Mouse (Mus musculus): ENCODE measurements around the gene Pop7. TPM values are rescaled to one million over a fixed set of nuclear protein-coding genes. Genes with fewer than 3 reads are reported as not detected.

Gene Pop7
- polyA plus RNA-seq, 1 experiment from 2014 or later: 57.8 TPM

DNA sequence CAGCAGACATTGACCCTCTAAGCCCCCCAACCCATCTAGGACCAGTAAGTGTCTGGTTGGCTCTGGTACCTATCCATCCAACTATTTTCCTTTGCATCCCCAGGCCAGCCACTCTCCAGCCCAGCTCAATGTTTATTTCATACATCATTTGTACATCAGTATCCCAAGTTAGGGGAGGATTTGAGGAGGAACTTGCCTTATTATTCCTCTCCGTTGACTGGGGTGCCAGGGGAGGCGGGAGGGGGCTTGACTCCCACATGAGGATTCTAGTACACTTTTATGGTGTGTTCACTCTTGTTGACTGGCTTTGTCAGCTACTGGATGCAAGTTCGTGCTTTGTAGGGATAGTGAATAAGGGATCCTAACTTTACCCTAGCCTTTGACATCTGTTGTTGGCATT is 9.4 kb upstream of the Pop7 start:
- Histone ChIP-seq H3K4me1 (ENCODE audit: control insufficient read depth, insufficient read depth, low read length) (peaks cover 18% of the 10 kb centered on the region), H3K36me3 (ENCODE audit: control insufficient read depth, insufficient read depth, low read length) (peaks cover 8% of the 10 kb centered on the region; the same call in 1 of the 2 replicates), H3K4me2 (replicated peaks; ENCODE audit: low read depth, low read length) (peak overlapping the region; percentile 84), H3K27me3 (ENCODE audit: control insufficient read depth, insufficient read depth, low read length) (no peaks in the 10 kb centered on the region), H3K27ac (ENCODE audit: low read depth, low read length) (no peak overlapping the region), H3K4me3 (ENCODE audit: low read length) (peak overlapping the region; percentile 84), H3K9ac (ENCODE audit: low read depth, low read length) (peak overlapping the region; percentile 99; the same call in 1 of the 2 replicates), H3K9me3 (ENCODE audit: control insufficient read depth, low read length) (no peaks in the 10 kb centered on the region)
- WGBS: 51% methylated on average over 3 of the region's 3 CpGs
- ATAC-seq (ENCODE audit: low FRiP score, low TSS enrichment): no peak

DNA sequence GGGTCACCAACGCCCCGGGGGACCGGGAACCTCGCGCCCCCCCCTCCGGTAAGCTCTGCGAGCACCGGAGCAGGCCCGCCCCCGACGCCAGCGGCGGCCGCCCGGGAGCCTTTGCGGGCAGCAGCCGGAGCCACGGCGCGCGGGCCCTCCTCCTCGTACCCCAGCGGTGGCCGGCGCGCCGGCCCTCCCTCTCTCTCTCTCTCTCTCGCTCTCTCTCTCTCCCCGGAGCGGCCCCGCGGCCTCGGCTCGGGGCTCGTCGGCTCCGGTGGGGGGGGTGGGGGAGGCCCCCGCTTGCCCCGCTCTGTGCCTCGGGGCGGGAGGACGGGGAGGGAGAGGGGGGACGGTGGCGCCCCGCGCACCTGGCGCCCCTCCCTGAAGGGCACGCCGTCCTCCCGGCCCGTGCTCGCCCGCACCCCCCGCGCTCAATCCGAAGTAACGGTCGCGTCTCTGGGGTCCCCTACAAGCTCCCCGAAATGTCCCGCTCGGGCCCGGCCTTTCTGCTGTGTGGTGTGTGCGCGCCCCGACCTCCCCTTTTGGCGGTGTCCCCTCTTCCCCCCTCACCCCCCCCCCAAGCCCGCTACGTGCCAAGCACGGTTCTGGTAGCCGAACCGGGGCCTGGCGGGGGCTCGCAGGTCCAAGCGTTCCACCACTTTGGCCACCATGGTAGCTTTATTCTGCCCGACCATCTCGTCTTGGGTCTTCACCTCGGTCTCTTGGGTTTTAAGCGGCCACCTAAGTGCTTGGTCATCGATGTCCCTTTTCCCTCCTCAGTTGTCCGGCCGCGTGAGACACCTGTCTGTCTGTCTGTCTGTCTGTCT is 8.5 kb upstream of the Pop7 start:
- Histone ChIP-seq H3K4me1 (ENCODE audit: control insufficient read depth, insufficient read depth, low read length) (peaks cover 18% of the 10 kb centered on the region), H3K27ac (ENCODE audit: low read depth, low read length) (peak overlapping the region; percentile 74; the same call in 1 of the 2 replicates), H3K4me3 (ENCODE audit: low read length) (peak overlapping the region; percentile 84), H3K4me2 (replicated peaks; ENCODE audit: low read depth, low read length) (peak overlapping the region; percentile 84), H3K36me3 (ENCODE audit: control insufficient read depth, insufficient read depth, low read length) (peaks cover 8% of the 10 kb centered on the region; the same call in 1 of the 2 replicates), H3K9me3 (ENCODE audit: control insufficient read depth, low read length) (no peaks in the 10 kb centered on the region), H3K9ac (ENCODE audit: low read depth, low read length) (peak overlapping the region; percentile 99), H3K27me3 (ENCODE audit: control insufficient read depth, insufficient read depth, low read length) (no peaks in the 10 kb centered on the region)
- ATAC-seq (ENCODE audit: low FRiP score, low TSS enrichment): peak; percentile 46
- WGBS: under 1% methylated on average over 45 of the region's 83 CpGs

GRCm38 (mm10) chr5:137510014-137510501 is 7.7 kb upstream of the Pop7 start:
- H3K27me3 ChIP-seq (ENCODE audit: control insufficient read depth, insufficient read depth, low read length): no peaks in the 10 kb centered on the region
- H3K27ac ChIP-seq (ENCODE audit: low read depth, low read length): peak overlapping the region; percentile 74; the same call in 1 of the 2 replicates
- peaks cover 8% of the 10 kb centered on the region; the same call in 1 of the 2 replicates for H3K36me3 ChIP-seq (ENCODE audit: control insufficient read depth, insufficient read depth, low read length)
- peak overlapping the region; percentile 84 for H3K4me3 ChIP-seq (ENCODE audit: low read length)
- peak; percentile 84 for ATAC-seq (ENCODE audit: low FRiP score, low TSS enrichment)
- H3K9ac ChIP-seq (ENCODE audit: low read depth, low read length): peak overlapping the region; percentile 99
- H3K4me2 ChIP-seq (replicated peaks; ENCODE audit: low read depth, low read length): peak overlapping the region; percentile 84
- 2% methylated on average over 30 of the region's 52 CpGs for WGBS
- H3K9me3 ChIP-seq (ENCODE audit: control insufficient read depth, low read length): no peaks in the 10 kb centered on the region
- peaks cover 18% of the 10 kb centered on the region for H3K4me1 ChIP-seq (ENCODE audit: control insufficient read depth, insufficient read depth, low read length)

- no peak for ATAC-seq (ENCODE audit: low FRiP score, low TSS enrichment)
- no peaks in the 10 kb centered on the region for H3K27me3 ChIP-seq (ENCODE audit: control insufficient read depth, insufficient read depth, low read length)
- 83% methylated on average over 6 of the region's 6 CpGs for WGBS
- peaks cover 10% of the 10 kb centered on the region for H3K4me1 ChIP-seq (ENCODE audit: control insufficient read depth, insufficient read depth, low read length)
- H3K27ac ChIP-seq (ENCODE audit: low read depth, low read length): no peak overlapping the region
- no peak overlapping the region for H3K4me3 ChIP-seq (ENCODE audit: low read length)
- H3K4me2 ChIP-seq (replicated peaks; ENCODE audit: low read depth, low read length): no peak overlapping the region
- H3K9me3 ChIP-seq (ENCODE audit: control insufficient read depth, low read length): no peaks in the 10 kb centered on the region
- H3K36me3 ChIP-seq (ENCODE audit: control insufficient read depth, insufficient read depth, low read length): peaks cover 6% of the 10 kb centered on the region; the same call in 1 of the 2 replicates
- H3K9ac ChIP-seq (ENCODE audit: low read depth, low read length): no peak overlapping the region
Measured at GRCm38 (mm10) chr5:137504041-137504440, 1.7 kb upstream of the Pop7 start.

GRCm38 (mm10) chr5:137502667-137503110 is 371 bp upstream of the Pop7 start:
- Histone ChIP-seq H3K27ac (ENCODE audit: low read depth, low read length) (peak overlapping the region; percentile 65), H3K9me3 (ENCODE audit: control insufficient read depth, low read length) (no peaks in the 10 kb centered on the region), H3K36me3 (ENCODE audit: control insufficient read depth, insufficient read depth, low read length) (peaks cover 6% of the 10 kb centered on the region; the same call in 1 of the 2 replicates), H3K4me2 (replicated peaks; ENCODE audit: low read depth, low read length) (peak overlapping the region; percentile 52), H3K9ac (ENCODE audit: low read depth, low read length) (peak overlapping the region; percentile 80; the same call in 1 of the 2 replicates), H3K27me3 (ENCODE audit: control insufficient read depth, insufficient read depth, low read length) (no peaks in the 10 kb centered on the region), H3K4me1 (ENCODE audit: control insufficient read depth, insufficient read depth, low read length) (peaks cover 10% of the 10 kb centered on the region), H3K4me3 (ENCODE audit: low read length) (peak overlapping the region; percentile 50)
- WGBS: 0% methylated on average over 30 of the region's 30 CpGs
- ATAC-seq (ENCODE audit: low FRiP score, low TSS enrichment): peak; percentile 89

DNA sequence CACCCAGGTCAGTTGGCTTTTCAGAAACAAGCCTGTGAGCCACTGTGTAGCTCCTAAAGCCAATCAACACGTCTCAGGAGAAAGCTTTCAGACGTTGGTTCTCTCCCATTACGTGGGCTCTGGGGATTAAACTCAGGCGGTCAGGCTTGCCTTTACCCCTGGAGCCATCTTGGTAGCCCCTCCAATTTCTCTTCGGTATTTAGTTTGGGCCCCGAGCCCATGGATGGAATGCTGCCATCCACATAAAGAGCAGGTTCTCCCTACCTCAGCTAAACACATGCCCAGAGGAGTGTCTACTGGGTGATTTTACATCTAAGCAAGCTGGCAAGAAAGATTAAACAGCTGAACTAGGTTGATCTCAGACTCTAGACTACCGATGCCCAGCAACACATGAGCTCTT is 2.1 kb downstream of the Pop7 start:
- no peak overlapping the region for H3K4me3 ChIP-seq (ENCODE audit: low read length)
- peaks cover 10% of the 10 kb centered on the region for H3K4me1 ChIP-seq (ENCODE audit: control insufficient read depth, insufficient read depth, low read length)
- H3K4me2 ChIP-seq (replicated peaks; ENCODE audit: low read depth, low read length): no peak overlapping the region
- WGBS: 90% methylated on average over 7 of the region's 7 CpGs
- H3K27me3 ChIP-seq (ENCODE audit: control insufficient read depth, insufficient read depth, low read length): no peaks in the 10 kb centered on the region
- peaks cover 6% of the 10 kb centered on the region; the same call in 1 of the 2 replicates for H3K36me3 ChIP-seq (ENCODE audit: control insufficient read depth, insufficient read depth, low read length)
- ATAC-seq (ENCODE audit: low FRiP score, low TSS enrichment): no peak
- H3K9me3 ChIP-seq (ENCODE audit: control insufficient read depth, low read length): no peaks in the 10 kb centered on the region
- no peak overlapping the region for H3K9ac ChIP-seq (ENCODE audit: low read depth, low read length)
- H3K27ac ChIP-seq (ENCODE audit: low read depth, low read length): no peak overlapping the region

DNA sequence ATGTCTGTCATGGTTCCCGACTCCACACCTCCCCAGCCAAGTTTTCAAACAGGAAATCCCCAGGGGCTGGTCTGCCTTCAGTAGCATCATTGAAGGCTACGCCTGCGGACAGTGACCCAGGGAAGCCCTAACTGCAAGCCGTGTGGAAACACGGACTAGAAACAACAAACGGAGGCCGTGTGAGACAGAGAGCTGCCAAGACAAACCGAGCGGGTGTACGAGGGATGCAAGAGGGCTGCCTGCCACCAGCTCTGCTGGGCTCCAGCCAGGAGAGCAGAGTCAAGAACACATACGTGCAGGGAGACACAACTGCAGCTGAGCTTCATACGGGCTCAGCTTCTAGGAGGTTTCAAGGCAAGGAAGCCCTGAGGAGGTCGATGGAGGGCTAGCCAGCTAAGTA is 8.5 kb downstream of the Pop7 start:
- no peak for ATAC-seq (ENCODE audit: low FRiP score, low TSS enrichment)
- 56% methylated on average over 13 of the region's 13 CpGs for WGBS
- no peaks in the 10 kb centered on the region for H3K27me3 ChIP-seq (ENCODE audit: control insufficient read depth, insufficient read depth, low read length)
- H3K9me3 ChIP-seq (ENCODE audit: control insufficient read depth, low read length): no peaks in the 10 kb centered on the region
- H3K4me1 ChIP-seq (ENCODE audit: control insufficient read depth, insufficient read depth, low read length): peaks cover 4% of the 10 kb centered on the region; the same call in 1 of the 2 replicates
- no peak overlapping the region for H3K4me3 ChIP-seq (ENCODE audit: low read length)
- H3K4me2 ChIP-seq (replicated peaks; ENCODE audit: low read depth, low read length): no peak overlapping the region
- no peaks in the 10 kb centered on the region for H3K36me3 ChIP-seq (ENCODE audit: control insufficient read depth, insufficient read depth, low read length)
- H3K9ac ChIP-seq (ENCODE audit: low read depth, low read length): no peak overlapping the region
- H3K27ac ChIP-seq (ENCODE audit: low read depth, low read length): no peak overlapping the region

- Histone ChIP-seq H3K9ac (ENCODE audit: low read depth, low read length) (no peak overlapping the region), H3K9me3 (ENCODE audit: control insufficient read depth, low read length) (no peaks in the 10 kb centered on the region), H3K4me3 (ENCODE audit: low read length) (no peak overlapping the region), H3K4me2 (replicated peaks; ENCODE audit: low read depth, low read length) (no peak overlapping the region), H3K4me1 (ENCODE audit: control insufficient read depth, insufficient read depth, low read length) (peaks cover 4% of the 10 kb centered on the region; the same call in 1 of the 2 replicates), H3K36me3 (ENCODE audit: control insufficient read depth, insufficient read depth, low read length) (no peaks in the 10 kb centered on the region), H3K27ac (ENCODE audit: low read depth, low read length) (no peak overlapping the region), H3K27me3 (ENCODE audit: control insufficient read depth, insufficient read depth, low read length) (0 out of 2 replicates have a peak, but pooled peaks cover under 1% of the 10 kb centered on the region)
- WGBS: 36% methylated on average over 4 of the region's 4 CpGs
- no peak for ATAC-seq (ENCODE audit: low FRiP score, low TSS enrichment)
Measured at GRCm38 (mm10) chr5:137491559-137491958, 10.8 kb downstream of the Pop7 start.

GRCm38 (mm10) chr5:137487616-137488015 is 14.7 kb downstream of the Pop7 start:
- 85% methylated on average over 7 of the region's 7 CpGs for WGBS
- no peak for ATAC-seq (ENCODE audit: low FRiP score, low TSS enrichment)
- Histone ChIP-seq H3K4me1 (ENCODE audit: control insufficient read depth, insufficient read depth, low read length) (peaks cover 4% of the 10 kb centered on the region; the same call in 1 of the 2 replicates), H3K4me2 (replicated peaks; ENCODE audit: low read depth, low read length) (no peak overlapping the region), H3K4me3 (ENCODE audit: low read length) (no peak overlapping the region), H3K27ac (ENCODE audit: low read depth, low read length) (no peak overlapping the region), H3K27me3 (ENCODE audit: control insufficient read depth, insufficient read depth, low read length) (0 out of 2 replicates have a peak, but pooled peaks cover 8% of the 10 kb centered on the region), H3K9ac (ENCODE audit: low read depth, low read length) (no peak overlapping the region), H3K36me3 (ENCODE audit: control insufficient read depth, insufficient read depth, low read length) (no peaks in the 10 kb centered on the region), H3K9me3 (ENCODE audit: control insufficient read depth, low read length) (no peaks in the 10 kb centered on the region)

All from kidney, embryonic 14.5 days (tissue).